Mouse (Mus musculus) MEL (cell line): ENCODE results near the gene Nepro.

ENCODE experiments used
- CHD1 ChIP-seq: IDR thresholded peaks from 2 replicates; pipeline ENCODE4 v1.6.1; 2012; ENCODE audit warnings: low read depth, mild to moderate bottlenecking, inconsistent platforms, low read length, improper control_type of control experiment
- CHD2 ChIP-seq: IDR thresholded peaks from 2 replicates; pipeline ENCODE4 v1.6.1; 2011; ENCODE audit warnings: low read length, improper control_type of control experiment
- CTCF ChIP-seq, 3 experiments: IDR thresholded peaks in 2 of 3; conservative IDR thresholded peaks in 1 of 3; 2 replicates each; pipeline ENCODE4 v1.5.1; 2011 to 2012; ENCODE audit warnings: low read length in 3 of 3, low read depth in 2 of 3, mild to moderate bottlenecking in 2 of 3, improper control_type of control experiment in 1 of 3, inconsistent platforms in 1 of 3, mixed read lengths in 1 of 3, moderate library complexity in 1 of 3; ENCODE audit not compliant: control insufficient read depth in 1 of 3, insufficient read depth in 1 of 3, poor library complexity in 1 of 3, severe bottlenecking in 1 of 3
- POLR2A ChIP-seq, 2 experiments: IDR thresholded peaks; 2 replicates each; pipeline ENCODE4 v1.6.1; 2011 to 2012; ENCODE audit warnings: low read length in 2 of 2, mild to moderate bottlenecking in 2 of 2, control low read depth in 1 of 2, improper control_type of control experiment in 1 of 2, low read depth in 1 of 2, moderate library complexity in 1 of 2; ENCODE audit not compliant: control insufficient read depth in 1 of 2, insufficient read depth in 1 of 2, poor library complexity in 1 of 2
- POLR2AphosphoS5 ChIP-seq: IDR thresholded peaks from 2 replicates; pipeline ENCODE4 v1.6.1; 2012; ENCODE audit warnings: low read depth, borderline replicate concordance, mild to moderate bottlenecking, inconsistent platforms, low read length, moderate library complexity, mixed read lengths
- TCF12 ChIP-seq: IDR thresholded peaks from 2 replicates; pipeline ENCODE4 v1.6.1; 2014; ENCODE audit warnings: low read depth, mild to moderate bottlenecking, inconsistent platforms, low read length, improper control_type of control experiment, moderate library complexity
- UBTF ChIP-seq: IDR thresholded peaks from 2 replicates; pipeline ENCODE4 v1.6.1; 2012; ENCODE audit warnings: low read depth, mild to moderate bottlenecking, inconsistent platforms, low read length, improper control_type of control experiment, moderate library complexity, borderline replicate concordance; ENCODE audit not compliant: insufficient read depth
- ZC3H11A ChIP-seq: IDR thresholded peaks from 2 replicates; pipeline ENCODE4 v1.6.1; 2012; ENCODE audit warnings: low read depth, mild to moderate bottlenecking, inconsistent platforms, low read length, improper control_type of control experiment

GRCm38 (mm10) chr16:44761811-44762210 lies 37.7 kb downstream of the Nepro start:
- TF ChIP-seq ZC3H11A (peak; percentile 68), POLR2A (IDR thresholded peaks at IDR 0.05; ENCODE audit: control insufficient read depth in 1 of 2, insufficient read depth in 1 of 2, low read depth in 1 of 2, low read length in 2 of 2, poor library complexity in 1 of 2) (no peak), CHD2 (no peak), POLR2AphosphoS5 (no peak), CTCF (IDR thresholded peaks at IDR 0.05 in 2 of 3, conservative IDR thresholded peaks at IDR 0.05 in 1 of 3; ENCODE audit: control insufficient read depth in 1 of 3, insufficient read depth in 1 of 3, low read depth in 2 of 3, low read length in 3 of 3, poor library complexity in 1 of 3, severe bottlenecking in 1 of 3) (peak; percentile 30 to 76 (median 42); a peak in 5 of 6 replicates), TCF12 (no peak), UBTF (no peak), CHD1 (no peak)
